9 mouse cellular contexts compared by ENCODE assay signal in the genomic region with DNA sequence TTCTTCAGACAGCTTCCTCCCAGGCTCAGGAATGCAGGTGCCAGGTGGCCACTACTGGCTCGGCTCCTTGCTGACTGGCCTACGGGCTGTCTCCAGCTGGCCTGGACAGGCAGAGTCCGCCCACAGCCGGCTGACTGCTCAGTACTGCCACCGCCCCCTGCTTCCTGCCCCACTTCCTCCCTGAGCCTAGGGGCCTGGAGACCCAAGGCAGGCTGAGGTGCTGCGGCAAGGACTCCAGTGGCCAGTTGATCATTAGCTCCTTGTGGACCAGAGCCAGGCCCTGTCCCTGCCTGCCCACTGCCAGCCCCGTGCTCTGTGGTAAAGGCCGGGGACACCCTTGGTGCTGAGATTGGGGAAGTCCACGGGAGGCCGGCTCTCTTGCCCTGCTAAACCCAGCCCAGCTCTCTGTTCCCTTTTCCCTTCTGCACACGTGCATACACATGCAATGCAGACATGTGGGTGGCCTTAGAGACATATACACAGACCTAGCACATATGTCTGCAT. TPM values are rescaled to one million over a fixed set of nuclear protein-coding genes. Genes with fewer than 3 reads are reported as not detected.
DNase-seq lines count a peak whose midpoint lies in the region; TF ChIP-seq lines count a peak whose summit lies in the region.
"Had no signal": no experiment of that assay in that cellular context is flagged by ENCODE, and none has a peak within 500 bp of the region (broad histone marks: within the 10 kb centered on the region; RNA-seq: fewer than 3 reads in every experiment).

No protein-coding gene starts in this region.

- H3K9me3 ChIP-seq in E14TG2a.4 (ENCODE audit: low read length), result no peaks in the 10 kb centered on the region

- WGBS in lung, adult 2 months, result 13% methylated on average over 11 of the region's 11 CpGs
- 57% methylated on average over 11 of the region's 11 CpGs for WGBS in olfactory bulb, adult 2 months

- H3K27me3 ChIP-seq in E14TG2a.4 (ENCODE audit: insufficient read depth, low read length), result no peaks in the 10 kb centered on the region

- no peak for TF ChIP-seq CTCF in E14TG2a.4 (conservative IDR thresholded peaks at IDR 0.05; ENCODE audit: low read length)
- TF ChIP-seq CTCF in layer of hippocampus, adult 2 months (conservative IDR thresholded peaks at IDR 0.05), result no peak
- TF ChIP-seq CTCF in lung, adult 2 months (IDR thresholded peaks at IDR 0.05; ENCODE audit: insufficient read depth, low read length), result no peak
- TF ChIP-seq CTCF in olfactory bulb, adult 2 months (IDR thresholded peaks at IDR 0.05; ENCODE audit: insufficient read depth, low read depth, low read length), result no peak

- TF ChIP-seq POLR2A in lung, adult 2 months (IDR thresholded peaks at IDR 0.05; ENCODE audit: borderline replicate concordance, extremely low read depth, low read depth, low read length), result peak; percentile 89; the same call in 1 of the 2 replicates
- TF ChIP-seq POLR2A in olfactory bulb, adult 2 months (IDR thresholded peaks at IDR 0.05; ENCODE audit: insufficient read depth, low read depth, low read length), result no peak

- H3K36me3 ChIP-seq in E14TG2a.4 (ENCODE audit: insufficient read depth, low read length), result peaks cover 1% of the 10 kb centered on the region; the same call in 1 of the 2 replicates

- peaks cover 43% of the 10 kb centered on the region for H3K4me1 ChIP-seq in E14TG2a.4 (replicated peaks; ENCODE audit: low read depth, low read length)
- H3K4me1 ChIP-seq in lung, adult 2 months (ENCODE audit: control insufficient read depth, insufficient read depth, low read length), result peaks cover 19% of the 10 kb centered on the region
- peaks cover 5% of the 10 kb centered on the region; the same call in 1 of the 2 replicates for H3K4me1 ChIP-seq in olfactory bulb, adult 2 months (ENCODE audit: control insufficient read depth, insufficient read depth, low read length)

- DNase-seq in adrenal gland, postnatal 36 days, result peak; percentile 70 to 81
- DNase-seq in forelimb bud, embryonic 11.5 days (ENCODE audit: low read depth, low spot score), result peak; percentile 45
- peak; percentile 74 to 79 for DNase-seq in heart, postnatal 36 days
- peak in 1 of 2 experiments; percentile 46 for DNase-seq in layer of hippocampus, adult 2 months (ENCODE audit: low spot score in 2 of 2)
- DNase-seq in lung, adult 2 months, result peak; percentile 74
- peak; percentile 58 for DNase-seq in urinary bladder, postnatal 14 days (ENCODE audit: low spot score)

- intact Hi-C loops in heart, postnatal 36 days (cut with DNase I), result no loop called here

- H3K27ac ChIP-seq in layer of hippocampus, adult 2 months, result peak overlapping the region; percentile 73
- 0 out of 2 replicates have a peak overlapping the region, but pooled peaks have one; percentile 2 for H3K27ac ChIP-seq in olfactory bulb, adult 2 months (ENCODE audit: insufficient read depth, low read depth, low read length)

- peak overlapping the region; percentile 68 for H3K4me3 ChIP-seq in E14TG2a.4 (replicated peaks; ENCODE audit: low read length)
- H3K4me3 ChIP-seq in layer of hippocampus, adult 2 months, result peak overlapping the region; percentile 39
- peak overlapping the region; percentile 73 for H3K4me3 ChIP-seq in lung, adult 2 months (replicated peaks; ENCODE audit: extremely low read depth, low read depth, low read length)
- no peak overlapping the region; the same call in 1 of the 2 replicates for H3K4me3 ChIP-seq in olfactory bulb, adult 2 months (ENCODE audit: insufficient read depth, low read depth, low read length)
- H3K4me3 ChIP-seq: erythroblast, embryonic 14.5 days had no signal

RNA-seq across cellular contexts. Expression of gene Sh3tc1, which starts 10.8 kb away (rescaled TPM):
- 10 to 100 TPM; 16.8 to 24.0 TPM for total RNA-seq in adrenal gland, postnatal 36 days (2021)
- 1 to 10 TPM; 7.0 to 9.9 TPM for total RNA-seq in heart, postnatal 36 days (2021)
- 1 to 10 TPM; 1.7 to 2.4 TPM for total RNA-seq in layer of hippocampus, adult 2 months (2021)
- 38.3 and 39.4 TPM in 2 replicates for polyA plus RNA-seq in lung, adult 2 months (2012; rRNA removed)
- polyA plus RNA-seq in olfactory bulb, adult 2 months (2012; ENCODE audit: insufficient read depth, insufficient read length, low replicate concordance, missing spikeins), result not detected in 2 replicates

RNA-seq across cellular contexts. Expression of gene Ablim2, which starts 28.7 kb away (rescaled TPM):
- total RNA-seq in adrenal gland, postnatal 36 days (2021), result 1 to 10 TPM; 6.2 to 8.5 TPM
- 10 to 100 TPM; 20.7 to 21.0 TPM for total RNA-seq in heart, postnatal 36 days (2021)
- 100 to 1,000 TPM; 133 to 163 TPM for total RNA-seq in layer of hippocampus, adult 2 months (2021)
- 12.9 and 16.9 TPM in 2 replicates for polyA plus RNA-seq in lung, adult 2 months (2012; rRNA removed)
- polyA plus RNA-seq in olfactory bulb, adult 2 months (2012; ENCODE audit: insufficient read depth, insufficient read length, low replicate concordance, missing spikeins), result not detected in 2 replicates
- polyA plus RNA-seq: erythroblast, embryonic 14.5 days had no signal

RNA-seq across cellular contexts. Expression of gene Htra3, which starts 49.4 kb away (rescaled TPM):
- 10 to 100 TPM; 35.0 to 71.4 TPM for total RNA-seq in adrenal gland, postnatal 36 days (2021)
- total RNA-seq in heart, postnatal 36 days (2021), result 100 to 1,000 TPM; 105 to 136 TPM
- 1 to 10 TPM; 5.5 to 5.6 TPM for total RNA-seq in layer of hippocampus, adult 2 months (2021)
- 59.4 and 80.1 TPM in 2 replicates for polyA plus RNA-seq in lung, adult 2 months (2012; rRNA removed)
- not detected in 2 replicates for polyA plus RNA-seq in olfactory bulb, adult 2 months (2012; ENCODE audit: insufficient read depth, insufficient read length, low replicate concordance, missing spikeins)
- polyA plus RNA-seq: erythroblast, embryonic 14.5 days had no signal

Comparison
In these comparisons a context has a peak if more than half of its experiments do, and no peak if none do; other contexts are left out.
1. RNA of gene Ablim2, which starts 28.7 kb away (total RNA-seq): 133 to 163 TPM in layer of hippocampus, adult 2 months; 20.7 to 21.0 TPM in heart, postnatal 36 days and 6.2 to 8.5 TPM in adrenal gland, postnatal 36 days; every median in the first group is over 4 times any median in the second.
2. RNA of gene Htra3, which starts 49.4 kb away (total RNA-seq): 105 to 136 TPM in heart, postnatal 36 days and 35.0 to 71.4 TPM in adrenal gland, postnatal 36 days; 5.5 to 5.6 TPM in layer of hippocampus, adult 2 months; every median in the first group is over 4 times any median in the second.